In genomic region chr8:88604065-88605038, GRCm38 (mm10) we compare ENCODE assay signal across 8 mouse cellular contexts. TPM values are rescaled to one million over a fixed set of nuclear protein-coding genes. Genes with fewer than 3 reads are reported as not detected.
DNase-seq lines count a peak whose midpoint lies in the region; ATAC-seq and TF ChIP-seq lines count a peak whose summit lies in the region.

No protein-coding gene starts in this region.

- H3K27me3 ChIP-seq in hindbrain, embryonic 14.5 days (ENCODE audit: control insufficient read depth, insufficient read depth, low read length) = no peaks in the 10 kb centered on the region
- H3K27me3 ChIP-seq in limb, embryonic 11.5 days (ENCODE audit: control insufficient read depth, insufficient read depth, low read length) = no peaks in the 10 kb centered on the region
- H3K27me3 ChIP-seq in midbrain, postnatal 0 days (ENCODE audit: insufficient read depth, low read length) = no peaks in the 10 kb centered on the region

- no peaks in the 10 kb centered on the region for H3K9me3 ChIP-seq in hindbrain, embryonic 14.5 days (ENCODE audit: control insufficient read depth, low read length)
- H3K9me3 ChIP-seq in limb, embryonic 11.5 days (ENCODE audit: control insufficient read depth, low read length) = no peaks in the 10 kb centered on the region
- H3K9me3 ChIP-seq in midbrain, postnatal 0 days (ENCODE audit: low read length) = no peaks in the 10 kb centered on the region

- peak overlapping the region; percentile 28; the same call in 1 of the 2 replicates for H3K9ac ChIP-seq in hindbrain, embryonic 14.5 days
- H3K9ac ChIP-seq in limb, embryonic 11.5 days (ENCODE audit: low read length) = no peak overlapping the region
- no peak overlapping the region; the same call in 1 of the 2 replicates for H3K9ac ChIP-seq in midbrain, postnatal 0 days (replicated peaks; ENCODE audit: low read length, poor library complexity, severe bottlenecking)

- peak; percentile 87 for ATAC-seq in hindbrain, embryonic 14.5 days (ENCODE audit: low FRiP score)
- peak; percentile 83 for ATAC-seq in limb, embryonic 11.5 days (ENCODE audit: insufficient number of reproducible peaks, low FRiP score, low TSS enrichment, low read depth)
- ATAC-seq in midbrain, postnatal 0 days (ENCODE audit: low FRiP score) = peak; percentile 84
- no peak for ATAC-seq in activated CD4-positive, CD25-positive, alpha-beta regulatory T cell, adult 4 months

- 8% methylated on average over 20 of the region's 20 CpGs for WGBS in hindbrain, embryonic 14.5 days
- 5% methylated on average over 20 of the region's 20 CpGs for WGBS in limb, embryonic 11.5 days
- 5% methylated on average over 20 of the region's 20 CpGs for WGBS in midbrain, postnatal 0 days

- no peak for TF ChIP-seq CTCF in midbrain, postnatal 0 days (IDR thresholded peaks at IDR 0.05)

- peak overlapping the region; percentile 51 for H3K4me2 ChIP-seq in hindbrain, embryonic 14.5 days (replicated peaks)
- peak overlapping the region; percentile 40 for H3K4me2 ChIP-seq in limb, embryonic 11.5 days (ENCODE audit: low read depth, severe bottlenecking)
- peak overlapping the region; percentile 61 for H3K4me2 ChIP-seq in midbrain, postnatal 0 days (ENCODE audit: low read depth, low read length, poor library complexity, severe bottlenecking)

- peaks cover 24% of the 10 kb centered on the region for H3K4me1 ChIP-seq in hindbrain, embryonic 14.5 days (replicated peaks; ENCODE audit: control insufficient read depth, insufficient read depth, low read length)
- H3K4me1 ChIP-seq in limb, embryonic 11.5 days (ENCODE audit: control insufficient read depth, insufficient read depth, low read length) = peaks cover 13% of the 10 kb centered on the region
- peaks cover 8% of the 10 kb centered on the region for H3K4me1 ChIP-seq in midbrain, postnatal 0 days (ENCODE audit: insufficient read depth, low read length)

- no peak overlapping the region for H3K27ac ChIP-seq in hindbrain, embryonic 14.5 days
- peak overlapping the region; percentile 56 for H3K27ac ChIP-seq in limb, embryonic 11.5 days (replicated peaks; ENCODE audit: low read depth, low read length)
- H3K27ac ChIP-seq in midbrain, postnatal 0 days (ENCODE audit: low read depth, low read length) = no peak overlapping the region

- H3K4me3 ChIP-seq in hindbrain, embryonic 14.5 days (replicated peaks; ENCODE audit: low read length) = peak overlapping the region; percentile 20; the same call in 1 of the 2 replicates
- H3K4me3 ChIP-seq in limb, embryonic 11.5 days (ENCODE audit: low read depth, low read length) = peak overlapping the region; percentile 15; the same call in 1 of the 2 replicates
- peak overlapping the region; percentile 25 for H3K4me3 ChIP-seq in midbrain, postnatal 0 days (ENCODE audit: low read depth, low read length)

- peak; percentile 91 for DNase-seq in ES-CJ7 (ENCODE audit: low read depth, low spot score)
- DNase-seq in adrenal gland, postnatal 36 days = peak; percentile 61 to 79
- DNase-seq in gastrocnemius, adult 18-20 months (ENCODE audit: low spot score) = peak; percentile 22
- DNase-seq in hindbrain, embryonic 14.5 days (ENCODE audit: low spot score) = peak; percentile 68
- peak; percentile 92 for DNase-seq in limb, embryonic 11.5 days (ENCODE audit: low spot score)
- DNase-seq in midbrain, postnatal 0 days (ENCODE audit: low spot score) = peak; percentile 90
- peak; percentile 78 for DNase-seq in thymus, postnatal 14 days

- no peaks in the 10 kb centered on the region for H3K36me3 ChIP-seq in hindbrain, embryonic 14.5 days (replicated peaks; ENCODE audit: control insufficient read depth, insufficient read depth)
- H3K36me3 ChIP-seq in limb, embryonic 11.5 days (ENCODE audit: control insufficient read depth, insufficient read depth, low read length) = no peaks in the 10 kb centered on the region
- no peaks in the 10 kb centered on the region for H3K36me3 ChIP-seq in midbrain, postnatal 0 days (ENCODE audit: insufficient read depth, low read length)

RNA-seq across cellular contexts. Expression of gene Snx20, which starts 31.6 kb away (rescaled TPM):
- 1 to 10 TPM; 1.4 to 2.6 TPM for total RNA-seq in adrenal gland, postnatal 36 days (2021)
- total RNA-seq in gastrocnemius, adult 18-20 months (2021) = under 1 TPM; 0.18 to 0.38 TPM
- 1.4 and 1.7 TPM in 2 replicates for polyA plus RNA-seq in hindbrain, embryonic 14.5 days (2014; fragmentation: Nextera tagmentation; extraction: Ambion mirVana)
- polyA plus RNA-seq in limb, embryonic 11.5 days (2014; fragmentation: Nextera tagmentation; extraction: Ambion mirVana) = 1.2 and 1.5 TPM in 2 replicates
- total RNA-seq in midbrain, postnatal 0 days (2014; rRNA removed) = 0.80 and 1.4 TPM in 2 replicates
- 2.0 and 2.1 TPM in 2 replicates for polyA plus RNA-seq in midbrain, postnatal 0 days (2015; fragmentation: Nextera tagmentation; extraction: Ambion mirVana)
- polyA plus RNA-seq in activated CD4-positive, CD25-positive, alpha-beta regulatory T cell, adult 4 months (2017; shearing (Covaris generic)) = 1 to 10 TPM; 7.7 to 9.9 TPM

RNA-seq across cellular contexts. Expression of gene Nod2, which starts 42.8 kb away (rescaled TPM):
- 1 to 10 TPM in 1 of 2 experiments, under 1 TPM in 1; 0.79 to 1.1 TPM for total RNA-seq in adrenal gland, postnatal 36 days (2021)
- total RNA-seq in gastrocnemius, adult 18-20 months (2021) = under 1 TPM; 0.27 to 0.66 TPM
- polyA plus RNA-seq in hindbrain, embryonic 14.5 days (2014; fragmentation: Nextera tagmentation; extraction: Ambion mirVana) = 0.07 and 0.10 TPM in 2 replicates
- polyA plus RNA-seq in limb, embryonic 11.5 days (2014; fragmentation: Nextera tagmentation; extraction: Ambion mirVana) = 0.23 and 0.29 TPM in 2 replicates
- 0.57 and 0.88 TPM in 2 replicates for total RNA-seq in midbrain, postnatal 0 days (2014; rRNA removed)
- 0.17 and 0.18 TPM in 2 replicates for polyA plus RNA-seq in midbrain, postnatal 0 days (2015; fragmentation: Nextera tagmentation; extraction: Ambion mirVana)
- polyA plus RNA-seq in activated CD4-positive, CD25-positive, alpha-beta regulatory T cell, adult 4 months (2017; shearing (Covaris generic)) = 1 to 10 TPM; 2.5 to 3.6 TPM

Comparison
In these comparisons a context has a peak if more than half of its experiments do, and no peak if none do; other contexts are left out.
1. DNase-seq: peak in every context shown above with its lines; median percentile 92 in limb, embryonic 11.5 days; 91 in ES-CJ7; 90 in midbrain, postnatal 0 days; 78 in thymus, postnatal 14 days; 70 in adrenal gland, postnatal 36 days; 68 in hindbrain, embryonic 14.5 days; 22 in gastrocnemius, adult 18-20 months.